Mouse (Mus musculus) kidney, postnatal 0 days (tissue): ENCODE measurements around the gene Inka1. TPM values are rescaled to one million over a fixed set of nuclear protein-coding genes. Genes with fewer than 3 reads are reported as not detected.
A peak's percentile ranks its signal among the peaks of the same experiment; 100 is the strongest.

Experiments
- ATAC-seq: fragments of 200-750 bp; cut with Nextera tagmentation; replicated peaks from 2 replicates; pipeline ENCODE4 v1.8.0; 2017; ENCODE audit warnings: low read depth, moderate number of reproducible peaks, moderate TSS enrichment, moderate library complexity; ENCODE audit not compliant: low FRiP score
- DNase-seq: peaks from one replicate; pipeline ENCODE4 v3.0.0-alpha.2; 2016; ENCODE audit warnings: low spot score
- H3K27ac ChIP-seq: fragments of 300-500 bp; sonication (generic); 2 replicates; pipeline ENCODE4 v1.5.1; 2014; ENCODE audit warnings: mild to moderate bottlenecking
- H3K27me3 ChIP-seq: fragments of 300-500 bp; sonication (generic); 2 replicates; pipeline ENCODE4 v1.6.1; 2014; ENCODE audit warnings: low read length, mixed read lengths; ENCODE audit not compliant: insufficient read depth
- H3K36me3 ChIP-seq: fragments of 300-500 bp; sonication (generic); 2 replicates; pipeline ENCODE4 v1.6.1; 2014; ENCODE audit warnings: low read length, mixed read lengths; ENCODE audit not compliant: insufficient read depth
- H3K4me1 ChIP-seq: fragments of 300-500 bp; sonication (generic); replicated peaks from 2 replicates; pipeline ENCODE4 v1.6.1; 2014; ENCODE audit warnings: antibody characterized with exemption, low read length, mixed read lengths; ENCODE audit not compliant: insufficient read depth
- H3K4me2 ChIP-seq: fragments of 300-500 bp; sonication (generic); 2 replicates; pipeline ENCODE4 v1.6.1; 2014; ENCODE audit warnings: mild to moderate bottlenecking, low read length, moderate library complexity, mixed read lengths
- H3K4me3 ChIP-seq: fragments of 300-500 bp; sonication (generic); replicated peaks from 2 replicates; pipeline ENCODE4 v1.5.1; 2014; ENCODE audit warnings: low read depth, low read length
- H3K9ac ChIP-seq: fragments of 300-500 bp; sonication (generic); 2 replicates; pipeline ENCODE4 v1.6.1; 2014; ENCODE audit warnings: low read depth, low read length
- H3K9me3 ChIP-seq: fragments of 300-500 bp; sonication (generic); replicated peaks from 2 replicates; pipeline ENCODE4 v1.6.1; 2016; ENCODE audit warnings: low read length, inconsistent platforms, mixed read lengths
- CTCF ChIP-seq: IDR thresholded peaks from 2 replicates; pipeline ENCODE4 v1.5.1; 2016; ENCODE audit warnings: antibody characterized with exemption, low read depth, mild to moderate bottlenecking, moderate library complexity
- WGBS: fragments of 180-500 bp; shearing (Covaris S2); extraction: QIAGEN DNeasy Blood & Tissue Kit; methylation state at CpG from one replicate; pipeline ENCODE4 v1.1.7; 2014; 5-methylcytosine and 5-hydroxymethylcytosine counted together
- polyA plus RNA-seq: library from polyadenylated mRNA; unstranded; fragments of >200 nt; fragmentation: Nextera tagmentation; extraction: Ambion mirVana; gene quantifications from 2 replicates; pipeline ENCODE4 v1.2.1, GENCODE M21; 2015

The Inka1 gene
- polyA plus RNA-seq, 1 experiment from 2014 or later, result 63.8 TPM

GRCm38 (mm10) chr9:107970311-107970710, 15.4 kb downstream of the Inka1 start:
- H3K9me3 ChIP-seq, result no peaks in the 10 kb centered on the region
- WGBS, result 81% methylated on average over 5 of the region's 5 CpGs
- H3K36me3 ChIP-seq, result no peaks in the 10 kb centered on the region
- H3K4me1 ChIP-seq, result no peaks in the 10 kb centered on the region
- H3K27me3 ChIP-seq, result no peaks in the 10 kb centered on the region
- H3K27ac ChIP-seq, result no peak overlapping the region
- ATAC-seq (no peak), DNase-seq (no peak)
- no peak overlapping the region for H3K9ac ChIP-seq
- H3K4me2 ChIP-seq, result no peak overlapping the region
- no peak for TF ChIP-seq CTCF
- no peak overlapping the region for H3K4me3 ChIP-seq

GRCm38 (mm10) chr9:107968531-107968930, 17.1 kb downstream of the Inka1 start:
- 87% methylated on average over 7 of the region's 7 CpGs for WGBS
- Histone ChIP-seq H3K27me3 (no peaks in the 10 kb centered on the region), H3K9ac (no peak overlapping the region), H3K4me3 (no peak overlapping the region), H3K4me2 (no peak overlapping the region), H3K36me3 (no peaks in the 10 kb centered on the region), H3K9me3 (no peaks in the 10 kb centered on the region), H3K4me1 (no peaks in the 10 kb centered on the region), H3K27ac (no peak overlapping the region)
- ATAC-seq (no peak), DNase-seq (no peak)
- TF ChIP-seq CTCF, result no peak

GRCm38 (mm10) chr9:107967437-107967836, 18.2 kb downstream of the Inka1 start:
- no peak for TF ChIP-seq CTCF
- H3K36me3 ChIP-seq, result no peaks in the 10 kb centered on the region
- DNase-seq, result no peak
- no peak overlapping the region for H3K27ac ChIP-seq
- no peaks in the 10 kb centered on the region for H3K4me1 ChIP-seq
- no peaks in the 10 kb centered on the region for H3K9me3 ChIP-seq
- no peak overlapping the region for H3K4me2 ChIP-seq
- WGBS, result 78% methylated on average over 6 of the region's 6 CpGs
- no peak for ATAC-seq
- no peak overlapping the region for H3K4me3 ChIP-seq
- H3K9ac ChIP-seq, result no peak overlapping the region
- H3K27me3 ChIP-seq, result no peaks in the 10 kb centered on the region

GRCm38 (mm10) chr9:107966676-107967075, 19.0 kb downstream of the Inka1 start:
- no peaks in the 10 kb centered on the region for H3K4me1 ChIP-seq
- no peak for TF ChIP-seq CTCF
- no peak overlapping the region for H3K4me3 ChIP-seq
- H3K27ac ChIP-seq, result no peak overlapping the region
- no peaks in the 10 kb centered on the region for H3K9me3 ChIP-seq
- H3K27me3 ChIP-seq, result no peaks in the 10 kb centered on the region
- no peak overlapping the region for H3K9ac ChIP-seq
- ATAC-seq, result no peak
- no peaks in the 10 kb centered on the region for H3K36me3 ChIP-seq
- no peak overlapping the region for H3K4me2 ChIP-seq
- WGBS, result 77% methylated on average over 10 of the region's 10 CpGs
- DNase-seq, result no peak

GRCm38 (mm10) chr9:107964681-107965080, 21.0 kb downstream of the Inka1 start:
- H3K4me2 ChIP-seq, result no peak overlapping the region
- no peaks in the 10 kb centered on the region; the same call in 1 of the 2 replicates for H3K36me3 ChIP-seq
- ATAC-seq (no peak), DNase-seq (no peak)
- no peak for TF ChIP-seq CTCF
- H3K27ac ChIP-seq, result no peak overlapping the region
- WGBS, result 90% methylated on average over 9 of the region's 9 CpGs
- no peak overlapping the region for H3K4me3 ChIP-seq
- H3K9ac ChIP-seq, result no peak overlapping the region
- no peaks in the 10 kb centered on the region for H3K9me3 ChIP-seq
- no peaks in the 10 kb centered on the region for H3K27me3 ChIP-seq
- no peaks in the 10 kb centered on the region for H3K4me1 ChIP-seq

- Histone ChIP-seq H3K27me3 (no peaks in the 10 kb centered on the region), H3K36me3 (peaks cover 4% of the 10 kb centered on the region), H3K4me1 (no peaks in the 10 kb centered on the region), H3K27ac (no peak overlapping the region), H3K4me2 (no peak overlapping the region), H3K9ac (no peak overlapping the region), H3K9me3 (no peaks in the 10 kb centered on the region), H3K4me3 (no peak overlapping the region)
- WGBS, result 15% methylated on average over 5 of the region's 5 CpGs
- ATAC-seq (peak; percentile 55), DNase-seq (peak; percentile 95)
- peak; percentile 98 for TF ChIP-seq CTCF
Observed at GRCm38 (mm10) chr9:107963700-107964099, 22.0 kb downstream of the Inka1 start.

- Histone ChIP-seq H3K4me1 (no peaks in the 10 kb centered on the region), H3K9me3 (no peaks in the 10 kb centered on the region), H3K4me3 (no peak overlapping the region), H3K36me3 (peaks cover 5% of the 10 kb centered on the region), H3K9ac (no peak overlapping the region), H3K27me3 (no peaks in the 10 kb centered on the region), H3K4me2 (no peak overlapping the region), H3K27ac (no peak overlapping the region)
- no peak for TF ChIP-seq CTCF
- DNase-seq, result no peak
- 95% methylated on average over 9 of the region's 9 CpGs for WGBS
- ATAC-seq, result no peak
Observed at GRCm38 (mm10) chr9:107962916-107963315, 22.8 kb downstream of the Inka1 start.
